Mouse (Mus musculus): ENCODE results near the gene Iffo1. TPM values are rescaled to one million over a fixed set of nuclear protein-coding genes. Genes with fewer than 3 reads are reported as not detected.

The Iffo1 gene
- polyA plus RNA-seq, 1 experiment from 2014 or later, result 11.9 TPM

- H3K9ac ChIP-seq, result no peak overlapping the region
- H3K36me3 ChIP-seq (ENCODE audit: poor library complexity, severe bottlenecking), result peaks cover 81% of the 10 kb centered on the region
- no peak overlapping the region for H3K27ac ChIP-seq
- H3K4me1 ChIP-seq, result peaks cover 16% of the 10 kb centered on the region
- no peak overlapping the region for H3K4me3 ChIP-seq
- no peaks in the 10 kb centered on the region for H3K9me3 ChIP-seq (replicated peaks)
- whole genome bisulfite sequencing, result 97% methylated on average over 10 of the region's 10 CpGs
- ATAC-seq, result no peak
- H3K4me2 ChIP-seq, result no peak overlapping the region
- no peaks in the 10 kb centered on the region for H3K27me3 ChIP-seq
These were observed 41.2 kb downstream of the Iffo1 start for GRCm38 (mm10) chr6:125186203-125186602.

DNA sequence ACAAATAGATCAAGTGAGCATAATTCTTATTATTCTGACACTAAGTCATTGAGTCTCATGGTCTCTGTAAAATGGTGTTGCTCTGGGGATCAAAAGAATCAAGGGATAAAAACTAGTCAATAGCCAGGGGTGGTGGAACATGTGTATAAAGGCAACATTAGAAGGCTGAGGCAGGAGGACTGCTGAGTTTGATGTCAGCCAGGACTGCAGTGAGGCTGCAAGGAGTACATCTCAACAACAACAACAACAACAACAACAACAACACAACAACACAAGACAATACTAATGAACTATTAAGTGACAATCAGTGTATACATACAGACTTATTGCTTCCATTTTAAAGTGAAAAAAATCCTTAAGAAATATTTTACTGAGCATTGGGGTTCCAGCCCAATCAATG is 45.8 kb downstream of the Iffo1 start:
- Histone ChIP-seq H3K36me3 (ENCODE audit: poor library complexity, severe bottlenecking) (peaks cover 60% of the 10 kb centered on the region), H3K9ac (peak overlapping the region; percentile 84)
- no peak for ATAC-seq

DNA sequence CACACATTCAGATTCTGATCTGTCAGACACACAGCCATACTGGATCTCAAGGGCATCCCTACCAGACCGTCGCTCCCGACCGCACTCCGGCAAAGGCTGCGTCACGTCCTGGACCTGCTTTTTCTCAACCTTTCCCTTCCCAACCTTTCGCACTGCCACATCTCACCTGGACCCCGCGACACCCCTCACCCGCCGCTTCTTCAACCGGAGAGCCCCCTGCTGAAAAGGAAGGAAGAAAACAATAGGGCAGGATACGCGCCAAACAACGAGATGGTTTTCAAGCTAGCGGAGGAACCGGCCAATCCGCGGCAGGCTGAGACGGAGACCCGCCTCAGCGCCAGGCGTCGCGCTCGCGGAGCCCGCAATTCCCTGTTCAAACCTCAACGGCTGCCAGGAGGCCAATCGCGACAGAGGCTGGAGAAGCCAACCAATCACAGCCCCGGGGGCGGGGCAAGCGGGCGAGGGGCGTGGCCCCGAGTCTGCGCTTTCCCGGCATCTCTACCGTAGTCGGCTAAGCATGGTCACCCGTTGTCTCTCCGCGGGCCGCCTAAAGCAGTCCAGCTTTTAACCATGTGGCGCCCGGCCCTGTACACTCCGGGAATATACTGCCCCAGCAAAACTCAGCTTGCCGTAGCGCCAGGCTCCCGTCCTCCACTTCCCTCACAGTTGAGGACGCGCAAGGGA is 46.4 kb downstream of the Iffo1 start, which contains the start of the genes Ncapd2 and Mrpl51:
Gene Ncapd2 (minus strand): TSS at position 370 of the 684 bp plus-strand sequence.
Gene Mrpl51 (plus strand): TSS at position 470 of the 684 bp plus-strand sequence.
- no peaks in the 10 kb centered on the region for H3K9me3 ChIP-seq (replicated peaks)
- peak within 1 kb of the TSS; percentile 84 for H3K9ac ChIP-seq
- peaks cover 57% of the 10 kb centered on the region for H3K36me3 ChIP-seq (ENCODE audit: poor library complexity, severe bottlenecking)
- no peaks in the 10 kb centered on the region for H3K27me3 ChIP-seq
- under 1% methylated on average over 54 of the region's 54 CpGs for WGBS
- peak within 1 kb of the TSS; percentile 99 for H3K27ac ChIP-seq
- peak within 1 kb of the TSS; percentile 92 for H3K4me2 ChIP-seq
- H3K4me3 ChIP-seq, result peak within 1 kb of the TSS; percentile 71
- peaks cover 28% of the 10 kb centered on the region for H3K4me1 ChIP-seq
- ATAC-seq, result peak; percentile 97

More for the DNA sequence above, 45.8 kb downstream of the Iffo1 start:
- peaks cover 28% of the 10 kb centered on the region for H3K4me1 ChIP-seq
- no peaks in the 10 kb centered on the region for H3K27me3 ChIP-seq
- H3K4me3 ChIP-seq, result peak overlapping the region; percentile 71
- H3K27ac ChIP-seq, result peak overlapping the region; percentile 99; the same call in 1 of the 2 replicates
- no peaks in the 10 kb centered on the region for H3K9me3 ChIP-seq (replicated peaks)
- peak overlapping the region; percentile 92 for H3K4me2 ChIP-seq

DNA sequence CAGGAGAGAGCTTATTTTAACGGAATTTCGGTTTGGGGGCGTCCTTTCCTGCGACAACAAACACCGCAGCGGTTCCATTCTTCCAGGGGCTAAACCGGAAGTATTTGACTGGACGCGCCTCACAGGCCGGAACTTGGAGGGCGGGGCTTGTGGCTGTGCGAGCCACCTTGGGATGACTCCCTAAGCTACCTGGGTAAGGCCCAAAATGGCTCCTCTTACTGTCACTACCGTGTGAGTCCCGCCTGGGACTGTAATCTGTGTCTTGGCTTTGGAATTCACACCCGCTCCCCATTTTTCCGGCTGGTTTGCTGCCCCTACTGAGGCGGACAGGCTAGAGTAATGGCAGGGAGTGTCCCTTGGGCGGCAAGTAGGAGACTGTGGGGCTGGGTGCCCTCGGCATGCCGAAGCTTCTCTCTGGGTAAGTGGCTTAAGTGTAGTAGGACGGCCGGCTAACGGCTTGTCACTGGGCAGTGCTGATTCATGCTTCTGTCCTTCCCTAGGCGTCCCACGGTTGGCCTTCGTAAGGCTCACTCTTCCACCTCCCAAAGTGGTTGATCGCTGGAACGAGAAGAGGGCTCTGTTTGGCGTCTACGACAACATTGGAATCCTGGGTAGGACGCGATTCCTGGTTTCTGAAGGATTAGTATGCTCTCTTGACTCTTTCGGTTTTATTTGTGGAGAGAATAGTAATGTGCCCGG is 47.1 kb downstream of the Iffo1 start:
- peak overlapping the region; percentile 84 for H3K9ac ChIP-seq
- H3K4me2 ChIP-seq, result peak overlapping the region; percentile 92
- H3K27me3 ChIP-seq, result no peaks in the 10 kb centered on the region
- H3K36me3 ChIP-seq (ENCODE audit: poor library complexity, severe bottlenecking), result peaks cover 56% of the 10 kb centered on the region
- peak overlapping the region; percentile 71 for H3K4me3 ChIP-seq
- peaks cover 28% of the 10 kb centered on the region for H3K4me1 ChIP-seq
- no peaks in the 10 kb centered on the region for H3K9me3 ChIP-seq (replicated peaks)
- peak overlapping the region; percentile 99 for H3K27ac ChIP-seq
- under 1% methylated on average over 34 of the region's 34 CpGs for WGBS
- ATAC-seq, result peak; percentile 94

DNA sequence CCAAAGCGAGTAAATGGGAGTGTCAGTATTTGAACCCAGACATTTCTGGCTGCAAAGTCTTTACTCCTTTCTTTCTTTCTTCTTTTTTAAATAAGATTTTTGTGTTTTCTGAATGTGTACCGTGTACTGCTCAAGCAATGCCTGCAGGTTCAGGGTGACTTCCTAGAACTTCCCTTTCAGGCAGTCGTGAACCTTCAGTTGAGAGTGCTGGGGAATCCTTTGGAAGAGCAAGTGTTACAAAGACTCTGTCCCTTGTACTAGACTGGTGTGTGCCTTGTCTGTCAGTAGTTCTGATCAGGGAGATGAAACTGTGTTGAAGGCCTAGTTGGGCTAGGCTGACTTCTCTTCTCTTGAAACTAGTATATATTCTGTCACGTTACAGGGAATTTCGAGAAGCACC is 47.8 kb downstream of the Iffo1 start:
- Histone ChIP-seq H3K9ac (peak overlapping the region; percentile 84), H3K4me3 (peak overlapping the region; percentile 71), H3K4me1 (peaks cover 28% of the 10 kb centered on the region), H3K27me3 (no peaks in the 10 kb centered on the region), H3K36me3 (ENCODE audit: poor library complexity, severe bottlenecking) (peaks cover 49% of the 10 kb centered on the region), H3K9me3 (replicated peaks) (no peaks in the 10 kb centered on the region), H3K27ac (peak overlapping the region; percentile 99), H3K4me2 (peak overlapping the region; percentile 92)
- ATAC-seq, result no peak
- WGBS, result 54% methylated on average over 5 of the region's 5 CpGs

GRCm38 (mm10) chr6:125193390-125193789 is 48.3 kb downstream of the Iffo1 start:
- 90% methylated on average over 7 of the region's 7 CpGs for WGBS
- no peak for ATAC-seq
- Histone ChIP-seq H3K36me3 (ENCODE audit: poor library complexity, severe bottlenecking) (peaks cover 44% of the 10 kb centered on the region), H3K9ac (no peak overlapping the region), H3K4me1 (peaks cover 27% of the 10 kb centered on the region), H3K4me2 (0 out of 2 replicates have a peak overlapping the region, but pooled peaks have one; percentile 92), H3K27me3 (no peaks in the 10 kb centered on the region), H3K9me3 (replicated peaks) (no peaks in the 10 kb centered on the region), H3K27ac (no peak overlapping the region), H3K4me3 (no peak overlapping the region)

DNA sequence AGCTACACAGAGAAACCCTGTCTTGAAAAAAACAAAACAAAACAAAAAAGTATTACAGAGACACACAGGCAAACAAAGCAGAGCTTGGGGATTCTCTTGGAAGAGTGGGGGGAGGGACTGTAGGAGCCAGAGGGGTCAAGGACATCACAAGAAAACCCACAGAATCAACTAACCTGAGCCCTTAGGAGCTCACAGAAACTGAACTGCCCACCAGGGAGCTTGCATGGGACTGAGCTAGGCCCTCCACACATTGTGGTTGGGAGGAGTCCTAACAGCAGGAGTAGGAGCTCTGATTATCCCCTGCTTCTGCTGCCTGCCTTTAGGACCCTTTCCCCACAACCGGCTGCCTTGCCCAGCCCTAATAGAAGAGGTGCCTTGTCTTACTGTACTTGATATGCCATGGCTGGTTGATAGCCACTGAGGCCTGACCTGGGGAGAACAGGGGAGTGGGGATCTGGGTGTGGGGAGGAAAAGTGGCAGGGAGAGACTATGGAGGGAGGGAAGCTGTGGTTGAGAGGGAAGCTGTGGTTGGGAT is 50.6 kb downstream of the Iffo1 start:
- WGBS, result 29% methylated on average over 1 of the region's 1 CpGs
- H3K9me3 ChIP-seq (replicated peaks), result no peaks in the 10 kb centered on the region
- peaks cover 34% of the 10 kb centered on the region for H3K36me3 ChIP-seq (ENCODE audit: poor library complexity, severe bottlenecking)
- peaks cover 14% of the 10 kb centered on the region for H3K4me1 ChIP-seq
- no peak overlapping the region for H3K27ac ChIP-seq
- ATAC-seq, result no peak
- no peak overlapping the region for H3K4me2 ChIP-seq
- H3K4me3 ChIP-seq, result no peak overlapping the region
- no peaks in the 10 kb centered on the region for H3K27me3 ChIP-seq
- H3K9ac ChIP-seq, result no peak overlapping the region

- no peaks in the 10 kb centered on the region for H3K9me3 ChIP-seq (replicated peaks)
- H3K4me1 ChIP-seq, result peaks cover 11% of the 10 kb centered on the region
- peaks cover 34% of the 10 kb centered on the region for H3K36me3 ChIP-seq (ENCODE audit: poor library complexity, severe bottlenecking)
- H3K9ac ChIP-seq, result no peak overlapping the region
- H3K4me3 ChIP-seq, result no peak overlapping the region
- no peak overlapping the region for H3K4me2 ChIP-seq
- H3K27me3 ChIP-seq, result no peaks in the 10 kb centered on the region
- H3K27ac ChIP-seq, result no peak overlapping the region
- whole genome bisulfite sequencing, result 48% methylated on average over 3 of the region's 3 CpGs
- ATAC-seq, result no peak
These were observed 51.3 kb downstream of the Iffo1 start for GRCm38 (mm10) chr6:125196301-125196700.

DNA sequence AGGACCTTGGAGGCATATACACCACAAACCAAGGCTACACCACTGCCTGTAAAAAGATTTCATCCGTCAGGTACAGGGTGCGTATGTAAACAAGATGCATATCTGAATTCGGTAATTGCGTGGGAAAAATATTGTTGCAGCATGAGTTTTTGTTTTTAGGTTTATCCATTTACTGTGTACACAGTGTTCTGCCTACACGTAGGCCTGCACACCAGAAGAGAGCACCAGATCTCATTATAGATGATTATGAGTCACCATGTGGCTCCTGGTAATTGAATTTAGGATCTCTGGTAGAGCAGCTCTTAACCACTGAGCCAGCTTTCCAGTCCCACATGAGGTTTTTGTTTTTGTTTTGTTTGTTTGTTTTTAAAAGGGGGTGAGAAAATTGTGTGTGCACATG is 52.1 kb downstream of the Iffo1 start:
- H3K4me1 ChIP-seq, result peaks cover 11% of the 10 kb centered on the region
- no peak overlapping the region for H3K4me2 ChIP-seq
- 85% methylated on average over 5 of the region's 5 CpGs for WGBS
- no peaks in the 10 kb centered on the region for H3K27me3 ChIP-seq
- no peak overlapping the region for H3K9ac ChIP-seq
- no peak overlapping the region for H3K27ac ChIP-seq
- H3K9me3 ChIP-seq (replicated peaks), result no peaks in the 10 kb centered on the region
- no peak for ATAC-seq
- H3K4me3 ChIP-seq, result no peak overlapping the region
- peaks cover 34% of the 10 kb centered on the region for H3K36me3 ChIP-seq (ENCODE audit: poor library complexity, severe bottlenecking)

DNA sequence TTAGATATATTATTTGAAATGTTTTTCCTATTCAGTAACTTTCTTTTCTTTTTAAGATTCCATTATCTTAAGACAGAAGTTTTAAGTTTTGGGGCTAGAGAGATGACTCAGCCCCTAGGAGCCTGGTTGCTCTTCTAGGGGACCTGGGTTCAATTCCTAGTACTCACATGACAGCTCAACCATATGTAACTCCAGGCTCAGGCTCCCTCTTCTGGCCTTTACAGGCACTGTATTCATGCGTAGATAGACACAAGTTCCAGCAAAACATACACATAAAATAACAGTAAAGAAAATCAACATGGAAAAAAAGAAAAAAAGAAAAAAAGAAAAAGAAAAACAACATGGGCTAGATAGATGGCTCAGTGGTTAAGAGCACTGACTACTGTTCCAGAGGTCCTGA is 65.4 kb downstream of the Iffo1 start:
- Histone ChIP-seq H3K36me3 (ENCODE audit: poor library complexity, severe bottlenecking) (no peaks in the 10 kb centered on the region), H3K9me3 (replicated peaks) (no peaks in the 10 kb centered on the region), H3K27ac (no peak overlapping the region), H3K4me1 (no peaks in the 10 kb centered on the region), H3K9ac (no peak overlapping the region), H3K4me2 (no peak overlapping the region), H3K27me3 (peaks cover 17% of the 10 kb centered on the region), H3K4me3 (no peak overlapping the region)
- ATAC-seq, result no peak
- 76% methylated on average over 1 of the region's 1 CpGs for WGBS

Measured in forebrain, embryonic 13.5 days (tissue).